Mouse (Mus musculus) testis, postnatal 14 days (tissue): ENCODE measurements around the gene Pms2.
A peak's percentile ranks its signal among the peaks of the same experiment; 100 is the strongest.

Source experiments
- DNase-seq: peaks from one replicate; pipeline ENCODE4 v3.0.0; 2021; ENCODE audit warnings: low spot score

The Pms2 gene

GRCm38 (mm10) chr5:143909417-143910400 lies at the start of gene Pms2, which contains the start of gene Aimp2:
Gene Pms2, plus strand, starts transcription at chr5:143909964.
Gene Aimp2, minus strand, starts transcription at chr5:143909847.
- peak; percentile 98 for DNase-seq

- no peak for DNase-seq
Observed at GRCm38 (mm10) chr5:143871547-143872169, 38.1 kb upstream of the Pms2 start.

- DNase-seq: no peak
Observed at GRCm38 (mm10) chr5:143874571-143874970, 35.2 kb upstream of the Pms2 start.

GRCm38 (mm10) chr5:143885274-143885673 lies 24.5 kb upstream of the Pms2 start:
- no peak for DNase-seq

GRCm38 (mm10) chr5:143890741-143891140 lies 19.0 kb upstream of the Pms2 start:
- no peak for DNase-seq

- DNase-seq: no peak
Observed at GRCm38 (mm10) chr5:143892255-143892886, 17.4 kb upstream of the Pms2 start.

GRCm38 (mm10) chr5:143893396-143893795 lies 16.4 kb upstream of the Pms2 start:
- DNase-seq: no peak

- DNase-seq: no peak
Observed at GRCm38 (mm10) chr5:143897635-143898330, 12.0 kb upstream of the Pms2 start, which contains the start of gene Ankrd61. Gene Ankrd61, minus strand, starts transcription at chr5:143897685.

GRCm38 (mm10) chr5:143902111-143902510 lies 7.7 kb upstream of the Pms2 start:
- no peak for DNase-seq

GRCm38 (mm10) chr5:143903813-143904212 lies 6.0 kb upstream of the Pms2 start:
- no peak for DNase-seq

GRCm38 (mm10) chr5:143906429-143906828 lies 3.3 kb upstream of the Pms2 start:
- DNase-seq: no peak

GRCm38 (mm10) chr5:143908926-143909325 lies 838 bp upstream of the Pms2 start:
- DNase-seq: no peak

- DNase-seq: no peak
Observed at GRCm38 (mm10) chr5:143916221-143916620, 6.5 kb downstream of the Pms2 start.

- no peak for DNase-seq
Observed at GRCm38 (mm10) chr5:143917418-143917817, 7.7 kb downstream of the Pms2 start.

- DNase-seq: no peak
Observed at GRCm38 (mm10) chr5:143918120-143918519, 8.4 kb downstream of the Pms2 start.

- DNase-seq: no peak
Observed at GRCm38 (mm10) chr5:143924781-143925452, 15.2 kb downstream of the Pms2 start.

GRCm38 (mm10) chr5:143927875-143928274 lies 18.1 kb downstream of the Pms2 start, which contains the start of gene Gm42421:
Gene Gm42421, plus strand, starts transcription at chr5:143928175.
- DNase-seq: no peak

GRCm38 (mm10) chr5:143929291-143929690 lies 19.5 kb downstream of the Pms2 start:
- no peak for DNase-seq

- DNase-seq: no peak
Observed at GRCm38 (mm10) chr5:143930656-143931055, 20.9 kb downstream of the Pms2 start.

- no peak for DNase-seq
Observed at GRCm38 (mm10) chr5:143931863-143932580, 22.3 kb downstream of the Pms2 start.

- peak; percentile 17 for DNase-seq
Observed at GRCm38 (mm10) chr5:143932831-143933230, 23.1 kb downstream of the Pms2 start, which contains the start of gene Rsph10b. Gene Rsph10b, plus strand, starts transcription at chr5:143933035.
